ENCODE assay signal across 14 mouse cellular contexts in genomic region chr13:80000693-80001092, GRCm38 (mm10).
DNase-seq lines count a peak whose midpoint lies in the region; ATAC-seq and TF ChIP-seq lines count a peak whose summit lies in the region.
"Had no signal": no experiment of that assay in that cellular context is flagged by ENCODE, and none has a peak within 500 bp of the region (broad histone marks: within the 10 kb centered on the region; RNA-seq: fewer than 3 reads in every experiment).

No protein-coding gene starts in this region.

- H3K9ac ChIP-seq in forebrain, embryonic 15.5 days (replicated peaks): no peak overlapping the region
- no peak overlapping the region for H3K9ac ChIP-seq in hindbrain, embryonic 16.5 days (ENCODE audit: low read depth, low read length)
- H3K9ac ChIP-seq in neural tube, embryonic 12.5 days: no peak overlapping the region
- no peak overlapping the region for H3K9ac ChIP-seq in lung, postnatal 0 days (replicated peaks; ENCODE audit: low read depth)
- H3K9ac ChIP-seq in stomach, postnatal 0 days (ENCODE audit: low read length): no peak overlapping the region

- no peaks in the 10 kb centered on the region for H3K9me3 ChIP-seq in forebrain, embryonic 10.5 days
- H3K9me3 ChIP-seq in forebrain, embryonic 15.5 days: no peaks in the 10 kb centered on the region
- no peaks in the 10 kb centered on the region for H3K9me3 ChIP-seq in embryonic facial prominence, embryonic 10.5 days
- H3K9me3 ChIP-seq in hindbrain, embryonic 16.5 days (ENCODE audit: control insufficient read depth, low read length): no peaks in the 10 kb centered on the region
- H3K9me3 ChIP-seq in neural tube, embryonic 12.5 days: no peaks in the 10 kb centered on the region
- H3K9me3 ChIP-seq in lung, postnatal 0 days (ENCODE audit: low read length): no peaks in the 10 kb centered on the region
- H3K9me3 ChIP-seq in stomach, postnatal 0 days (ENCODE audit: control insufficient read depth, low read length): no peaks in the 10 kb centered on the region

- H3K4me3 ChIP-seq in forebrain, embryonic 10.5 days: no peak overlapping the region
- H3K4me3 ChIP-seq in forebrain, embryonic 15.5 days: no peak overlapping the region
- H3K4me3 ChIP-seq in embryonic facial prominence, embryonic 10.5 days: no peak overlapping the region
- no peak overlapping the region for H3K4me3 ChIP-seq in hindbrain, embryonic 16.5 days (ENCODE audit: low read length)
- H3K4me3 ChIP-seq in neural tube, embryonic 12.5 days: no peak overlapping the region
- no peak overlapping the region for H3K4me3 ChIP-seq in lung, postnatal 0 days (ENCODE audit: low read depth, low read length)
- no peak overlapping the region for H3K4me3 ChIP-seq in stomach, postnatal 0 days (ENCODE audit: low read depth, low read length)
- H3K4me3 ChIP-seq: layer of hippocampus, adult 2 months had no signal

- H3K4me1 ChIP-seq in forebrain, embryonic 10.5 days: peaks cover 17% of the 10 kb centered on the region
- H3K4me1 ChIP-seq in forebrain, embryonic 15.5 days: no peaks in the 10 kb centered on the region
- peaks cover 11% of the 10 kb centered on the region for H3K4me1 ChIP-seq in embryonic facial prominence, embryonic 10.5 days
- no peaks in the 10 kb centered on the region for H3K4me1 ChIP-seq in hindbrain, embryonic 16.5 days (ENCODE audit: control insufficient read depth, insufficient read depth, low read depth, low read length)
- H3K4me1 ChIP-seq in neural tube, embryonic 12.5 days: peaks cover 8% of the 10 kb centered on the region
- H3K4me1 ChIP-seq in lung, postnatal 0 days (ENCODE audit: insufficient read depth, low read depth, low read length): no peaks in the 10 kb centered on the region
- no peaks in the 10 kb centered on the region for H3K4me1 ChIP-seq in stomach, postnatal 0 days (replicated peaks; ENCODE audit: control insufficient read depth, insufficient read depth)

- no peak for ATAC-seq in forebrain, embryonic 15.5 days (replicated peaks)
- peak; percentile 65; the same call in 1 of the 2 replicates for ATAC-seq in hindbrain, embryonic 16.5 days
- ATAC-seq in neural tube, embryonic 12.5 days (ENCODE audit: low FRiP score, low read depth): peak; percentile 72; the same call in 1 of the 2 replicates
- ATAC-seq in lung, postnatal 0 days: no peak
- ATAC-seq in stomach, postnatal 0 days (ENCODE audit: low FRiP score, low TSS enrichment): no peak

- DNase-seq in forebrain, embryonic 10.5 days (ENCODE audit: extremely low spot score, low spot score): peak; percentile 45
- peak; percentile 64 for DNase-seq in embryonic facial prominence, embryonic 10.5 days (ENCODE audit: low spot score)
- DNase-seq in lung, postnatal 4 days: no peak
- no peak for DNase-seq in lung, postnatal 0 days (ENCODE audit: low spot score)
- no peak for DNase-seq in stomach, postnatal 0 days (ENCODE audit: low spot score)
- DNase-seq: cerebellum, postnatal 14 days; heart, adult 11 months; heart, postnatal 4 days; lung, adult 18-20 months; thymus, postnatal 4 days had no signal

- no peak overlapping the region for H3K4me2 ChIP-seq in forebrain, embryonic 15.5 days (replicated peaks)
- H3K4me2 ChIP-seq in hindbrain, embryonic 16.5 days (ENCODE audit: low read length): no peak overlapping the region
- no peak overlapping the region for H3K4me2 ChIP-seq in neural tube, embryonic 12.5 days (replicated peaks)
- no peak overlapping the region for H3K4me2 ChIP-seq in lung, postnatal 0 days (replicated peaks; ENCODE audit: low read depth, low read length)
- no peak overlapping the region for H3K4me2 ChIP-seq in stomach, postnatal 0 days (replicated peaks; ENCODE audit: low read depth)

- no peaks in the 10 kb centered on the region for H3K27me3 ChIP-seq in forebrain, embryonic 10.5 days (ENCODE audit: poor library complexity, severe bottlenecking)
- no peaks in the 10 kb centered on the region for H3K27me3 ChIP-seq in forebrain, embryonic 15.5 days
- no peaks in the 10 kb centered on the region for H3K27me3 ChIP-seq in embryonic facial prominence, embryonic 10.5 days (replicated peaks; ENCODE audit: low read depth, poor library complexity, severe bottlenecking)
- H3K27me3 ChIP-seq in hindbrain, embryonic 16.5 days (replicated peaks; ENCODE audit: control insufficient read depth, insufficient read depth, low read length): no peaks in the 10 kb centered on the region
- no peaks in the 10 kb centered on the region for H3K27me3 ChIP-seq in neural tube, embryonic 12.5 days (replicated peaks)
- H3K27me3 ChIP-seq in lung, postnatal 0 days (replicated peaks; ENCODE audit: insufficient read depth, low read length): no peaks in the 10 kb centered on the region
- no peaks in the 10 kb centered on the region for H3K27me3 ChIP-seq in stomach, postnatal 0 days (ENCODE audit: control insufficient read depth, insufficient read depth, low read length)

- no peaks in the 10 kb centered on the region for H3K36me3 ChIP-seq in forebrain, embryonic 10.5 days (replicated peaks)
- H3K36me3 ChIP-seq in forebrain, embryonic 15.5 days: no peaks in the 10 kb centered on the region
- H3K36me3 ChIP-seq in embryonic facial prominence, embryonic 10.5 days (replicated peaks): no peaks in the 10 kb centered on the region
- H3K36me3 ChIP-seq in hindbrain, embryonic 16.5 days (ENCODE audit: control insufficient read depth, insufficient read depth, low read length): no peaks in the 10 kb centered on the region
- no peaks in the 10 kb centered on the region for H3K36me3 ChIP-seq in neural tube, embryonic 12.5 days
- H3K36me3 ChIP-seq in lung, postnatal 0 days (ENCODE audit: insufficient read depth, low read length): no peaks in the 10 kb centered on the region
- H3K36me3 ChIP-seq in stomach, postnatal 0 days (ENCODE audit: control insufficient read depth, insufficient read depth, low read length): no peaks in the 10 kb centered on the region

- TF ChIP-seq EP300 in lung, postnatal 0 days (IDR thresholded peaks at IDR 0.05): no peak
- TF ChIP-seq EP300 in stomach, postnatal 0 days (optimal IDR thresholded peaks at IDR 0.05): no peak

- H3K27ac ChIP-seq in forebrain, embryonic 10.5 days: 0 out of 2 replicates have a peak overlapping the region, but pooled peaks have one; percentile 40
- no peak overlapping the region for H3K27ac ChIP-seq in forebrain, embryonic 15.5 days (replicated peaks)
- H3K27ac ChIP-seq in embryonic facial prominence, embryonic 10.5 days (replicated peaks): no peak overlapping the region
- H3K27ac ChIP-seq in hindbrain, embryonic 16.5 days (ENCODE audit: low read depth, low read length): no peak overlapping the region
- 0 out of 2 replicates have a peak overlapping the region, but pooled peaks have one; percentile 20 for H3K27ac ChIP-seq in neural tube, embryonic 12.5 days
- H3K27ac ChIP-seq in lung, postnatal 0 days (ENCODE audit: low read length): no peak overlapping the region
- H3K27ac ChIP-seq in stomach, postnatal 0 days (replicated peaks): no peak overlapping the region
- H3K27ac ChIP-seq: layer of hippocampus, adult 2 months had no signal

- no peak for TF ChIP-seq CTCF in lung, postnatal 0 days (IDR thresholded peaks at IDR 0.05)
- TF ChIP-seq CTCF in stomach, postnatal 0 days (IDR thresholded peaks at IDR 0.05; ENCODE audit: low read depth): no peak

- 15% methylated on average over 4 of the region's 4 CpGs for WGBS in forebrain, embryonic 10.5 days
- WGBS in forebrain, embryonic 15.5 days: 16% methylated on average over 4 of the region's 4 CpGs
- 25% methylated on average over 4 of the region's 4 CpGs for WGBS in embryonic facial prominence, embryonic 10.5 days
- WGBS in hindbrain, embryonic 16.5 days: 13% methylated on average over 4 of the region's 4 CpGs
- WGBS in neural tube, embryonic 12.5 days: 13% methylated on average over 4 of the region's 4 CpGs
- WGBS in lung, postnatal 0 days: 37% methylated on average over 4 of the region's 4 CpGs
- 24% methylated on average over 4 of the region's 4 CpGs for WGBS in stomach, postnatal 0 days

Comparison
In these comparisons a context has a peak if more than half of its experiments do, and no peak if none do; other contexts are left out.
1. H3K27ac ChIP-seq: peak in forebrain, embryonic 10.5 days (single experiment) and neural tube, embryonic 12.5 days (single experiment); none in forebrain, embryonic 15.5 days (single experiment), embryonic facial prominence, embryonic 10.5 days (single experiment), hindbrain, embryonic 16.5 days (single experiment), lung, postnatal 0 days (single experiment) and stomach, postnatal 0 days (single experiment).
2. DNase-seq: peak in forebrain, embryonic 10.5 days (single experiment) and embryonic facial prominence, embryonic 10.5 days (single experiment); none in lung, postnatal 4 days (0 of 2), lung, postnatal 0 days (single experiment) and stomach, postnatal 0 days (single experiment).
3. ATAC-seq: peak in hindbrain, embryonic 16.5 days (single experiment) and neural tube, embryonic 12.5 days (single experiment); none in forebrain, embryonic 15.5 days (single experiment), lung, postnatal 0 days (single experiment) and stomach, postnatal 0 days (single experiment).